Mouse (Mus musculus) limb, embryonic 14.5 days (tissue): ENCODE measurements around the gene Cplx3. TPM values are rescaled to one million over a fixed set of nuclear protein-coding genes. Genes with fewer than 3 reads are reported as not detected.

Experiments
- ATAC-seq: fragments of 200-750 bp; cut with Nextera tagmentation; 2 replicates; pipeline ENCODE4 v1.8.0; 2017; ENCODE audit warnings: low read depth, moderate number of reproducible peaks, moderate TSS enrichment; ENCODE audit not compliant: low FRiP score
- DNase-seq: peaks from one replicate; pipeline ENCODE4 v3.0.0-alpha.2; 2015; ENCODE audit warnings: low spot score
- H3K27ac ChIP-seq: fragments of 300-500 bp; sonication (generic); replicated peaks from 2 replicates; pipeline ENCODE4 v1.5.1; 2014; ENCODE audit warnings: low read depth, mild to moderate bottlenecking, low read length, moderate library complexity, mixed read lengths
- H3K27me3 ChIP-seq: fragments of 300-500 bp; sonication (generic); 2 replicates; pipeline ENCODE4 v1.6.1; 2014; ENCODE audit warnings: low read length, mixed read lengths; ENCODE audit not compliant: control insufficient read depth, insufficient read depth
- H3K36me3 ChIP-seq: fragments of 300-500 bp; sonication (generic); 2 replicates; pipeline ENCODE4 v1.6.1; 2014; ENCODE audit warnings: mild to moderate bottlenecking, low read length, moderate library complexity, mixed read lengths; ENCODE audit not compliant: control insufficient read depth, insufficient read depth
- H3K4me1 ChIP-seq: fragments of 300-500 bp; sonication (generic); 2 replicates; pipeline ENCODE4 v1.6.1; 2014; ENCODE audit warnings: antibody characterized with exemption, low read length, mixed read lengths; ENCODE audit not compliant: control insufficient read depth, insufficient read depth
- H3K4me2 ChIP-seq: fragments of 300-500 bp; sonication (generic); replicated peaks from 2 replicates; pipeline ENCODE4 v1.6.1; 2014; ENCODE audit warnings: low read depth, mild to moderate bottlenecking, low read length, moderate library complexity; ENCODE audit not compliant: severe bottlenecking
- H3K4me3 ChIP-seq: fragments of 300-500 bp; sonication (generic); replicated peaks from 2 replicates; pipeline ENCODE4 v1.5.1; 2014; ENCODE audit warnings: low read length
- H3K9ac ChIP-seq: fragments of 300-500 bp; sonication (generic); 2 replicates; pipeline ENCODE4 v1.6.1; 2014; ENCODE audit warnings: mild to moderate bottlenecking, low read depth, low read length, moderate library complexity; ENCODE audit not compliant: severe bottlenecking
- H3K9me3 ChIP-seq: fragments of 300-500 bp; sonication (generic); 2 replicates; pipeline ENCODE4 v1.6.1; 2016; ENCODE audit warnings: low read length; ENCODE audit not compliant: control insufficient read depth
- POLR2A ChIP-seq: fragments of 200-500 bp; IDR thresholded peaks from 2 replicates; pipeline ENCODE4 v1.8.0; 2012; ENCODE audit warnings: inconsistent platforms, mild to moderate bottlenecking, moderate library complexity, borderline replicate concordance; ENCODE audit not compliant: insufficient read depth, insufficient read length; ENCODE audit errors: extremely low read depth
- WGBS: fragments of 180-500 bp; shearing (Covaris S2); extraction: QIAGEN DNeasy Blood & Tissue Kit; methylation state at CpG from one replicate; pipeline ENCODE4 v1.1.7; 2014; 5-methylcytosine and 5-hydroxymethylcytosine counted together
- polyA plus RNA-seq, 2 experiments: library from polyadenylated mRNA; depleted of rRNA in 1 of 2; stranded (reverse) in 1 of 2; unstranded in 1 of 2; fragments of >200 nt; fragmentation: Nextera tagmentation in 1 of 2; extraction: Ambion mirVana in 1 of 2; gene quantifications; 2 replicates each; pipeline versions ENCODE4 v1.2.1 to v1.2.3; 2012 to 2014

Gene Cplx3
- polyA plus RNA-seq, 2 experiments = not detected

DNA sequence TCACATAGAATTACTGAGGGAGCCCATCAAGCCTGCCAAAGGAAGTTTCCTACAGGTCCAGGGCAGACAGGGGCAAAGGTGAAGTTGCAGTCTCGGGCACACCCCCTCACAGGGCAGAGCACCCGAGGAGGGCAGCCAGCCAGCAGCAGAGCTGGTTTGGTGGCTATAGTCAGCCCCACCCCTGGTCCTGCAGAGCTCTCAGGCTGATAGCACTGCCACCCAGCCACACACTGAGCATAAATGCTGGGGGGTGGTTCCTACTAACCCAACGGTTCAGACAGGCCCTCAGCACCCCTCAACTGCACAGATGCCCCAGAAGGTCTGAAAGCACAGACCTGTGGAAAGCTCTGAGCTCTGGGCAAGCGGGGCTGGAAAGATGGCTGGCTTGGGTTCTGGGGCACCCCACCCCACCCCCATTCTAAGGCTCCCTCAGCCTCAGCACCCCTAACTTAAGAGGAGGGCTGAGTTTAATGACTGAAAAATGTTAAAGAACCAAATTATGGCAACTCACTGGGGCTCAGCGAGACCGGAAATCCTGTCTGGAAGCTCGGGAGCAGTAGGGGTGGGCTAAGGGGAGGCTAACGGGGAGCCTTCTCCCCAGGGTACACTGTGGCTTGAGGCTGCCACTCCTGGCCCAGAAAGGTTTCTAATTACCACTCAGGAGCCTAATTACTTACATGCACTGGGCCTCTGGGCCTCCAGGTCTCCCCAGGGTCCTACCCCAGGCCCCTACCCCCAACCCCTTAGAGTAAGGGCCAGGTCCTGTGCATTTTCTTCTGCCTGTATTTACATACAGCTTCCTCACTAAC, 32.8 kb upstream of the Cplx3 start:
- ATAC-seq (no peak), DNase-seq (no peak)
- no peaks in the 10 kb centered on the region for H3K27me3 ChIP-seq
- H3K9me3 ChIP-seq = no peaks in the 10 kb centered on the region
- 16% methylated on average over 8 of the region's 8 CpGs for WGBS
- H3K4me3 ChIP-seq = no peak overlapping the region
- H3K36me3 ChIP-seq = peaks cover 8% of the 10 kb centered on the region
- H3K4me2 ChIP-seq = peak overlapping the region; percentile 16; the same call in 1 of the 2 replicates
- H3K9ac ChIP-seq = peak overlapping the region; percentile 36
- H3K4me1 ChIP-seq = peaks cover 63% of the 10 kb centered on the region
- H3K27ac ChIP-seq = peak overlapping the region; percentile 77
- TF ChIP-seq POLR2A = no peak

DNA sequence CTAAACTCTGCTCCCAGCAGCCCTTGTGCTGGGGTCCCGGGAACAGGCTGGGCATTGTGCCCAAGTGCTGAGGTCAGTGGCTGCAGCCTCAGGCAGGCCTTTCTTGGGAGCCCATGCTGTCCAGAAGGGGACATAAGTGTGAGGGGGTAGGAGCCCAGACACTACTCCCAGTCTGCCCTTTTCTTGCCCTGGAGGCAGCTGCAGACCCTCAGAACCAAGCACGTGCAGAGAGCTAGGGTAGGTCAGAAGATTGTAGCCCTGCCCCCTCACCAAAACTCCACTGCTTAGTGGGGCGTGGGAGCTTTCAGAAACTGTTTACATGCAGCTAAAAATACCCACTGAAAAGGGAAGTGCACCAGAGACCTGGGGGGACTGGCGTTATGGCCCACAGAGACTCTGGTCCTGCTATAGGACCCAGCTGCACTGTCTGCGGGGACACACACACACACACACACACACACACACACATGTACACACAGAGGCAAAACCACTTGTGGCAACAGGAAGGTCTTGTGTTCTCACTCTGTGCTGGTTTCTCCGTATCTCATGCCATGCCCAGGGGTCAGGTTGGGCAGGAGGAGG, 31.8 kb upstream of the Cplx3 start:
- Histone ChIP-seq H3K36me3 (peaks cover 13% of the 10 kb centered on the region), H3K4me2 (peak overlapping the region; percentile 16; the same call in 1 of the 2 replicates), H3K9ac (no peak overlapping the region), H3K27ac (peak overlapping the region; percentile 77), H3K27me3 (no peaks in the 10 kb centered on the region), H3K4me3 (no peak overlapping the region), H3K4me1 (peaks cover 55% of the 10 kb centered on the region), H3K9me3 (no peaks in the 10 kb centered on the region)
- no peak for TF ChIP-seq POLR2A
- WGBS = 38% methylated on average over 5 of the region's 6 CpGs
- ATAC-seq (peak; percentile 51), DNase-seq (peak; percentile 51)

DNA sequence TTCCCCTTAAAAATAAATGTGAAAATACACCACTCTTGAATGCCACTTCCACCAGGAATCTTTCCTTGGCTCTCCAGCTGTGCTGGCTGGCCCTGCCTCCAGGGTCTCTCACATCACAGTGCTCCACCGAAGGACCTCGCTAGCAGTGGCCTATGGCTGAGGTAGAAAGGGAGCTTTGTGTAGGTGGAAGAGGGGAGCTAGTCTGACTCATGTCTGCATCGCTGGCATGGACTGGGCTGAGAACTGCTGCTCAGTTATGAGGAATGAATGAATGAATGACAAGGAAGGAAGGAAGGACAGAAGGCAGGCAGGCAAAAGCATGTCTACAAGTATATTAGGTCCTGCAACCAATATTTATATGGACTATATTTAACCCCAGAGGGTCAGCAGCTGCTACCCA, 31.2 kb upstream of the Cplx3 start:
- no peak overlapping the region for H3K4me3 ChIP-seq
- H3K4me1 ChIP-seq = peaks cover 51% of the 10 kb centered on the region
- WGBS = 63% methylated on average over 3 of the region's 3 CpGs
- H3K36me3 ChIP-seq = peaks cover 13% of the 10 kb centered on the region
- no peaks in the 10 kb centered on the region for H3K27me3 ChIP-seq
- no peak for DNase-seq
- peak overlapping the region; percentile 16; the same call in 1 of the 2 replicates for H3K4me2 ChIP-seq
- H3K9ac ChIP-seq = no peak overlapping the region
- no peaks in the 10 kb centered on the region for H3K9me3 ChIP-seq
- H3K27ac ChIP-seq = peak overlapping the region; percentile 77; the same call in 1 of the 2 replicates
- TF ChIP-seq POLR2A = no peak
- ATAC-seq = peak; percentile 39

DNA sequence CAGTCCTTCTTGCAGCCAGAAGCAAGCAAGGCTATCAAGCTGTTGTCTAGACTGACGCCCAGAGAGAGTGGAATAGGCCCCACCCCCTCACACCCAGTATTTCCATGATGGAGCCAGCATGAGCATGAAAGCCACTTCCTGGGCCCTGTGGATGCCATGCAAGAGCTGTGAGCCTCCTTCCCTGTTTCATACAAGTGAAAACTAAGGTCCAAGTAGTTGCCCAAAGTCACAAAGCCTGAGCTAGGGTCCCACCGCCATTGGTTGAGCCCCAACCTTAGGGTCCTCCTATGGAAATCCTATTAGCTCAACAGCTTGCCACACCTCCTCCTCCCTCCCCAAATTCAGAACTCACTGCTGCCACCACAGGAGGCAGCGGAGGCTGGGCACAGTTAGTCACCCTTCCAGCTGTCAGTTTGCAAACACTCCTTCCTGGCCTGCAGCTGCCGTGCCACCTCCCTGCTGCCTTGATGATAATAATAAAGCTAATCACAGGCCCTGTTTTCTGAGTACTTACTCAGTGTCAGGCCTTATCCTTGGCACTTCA, 27.5 kb upstream of the Cplx3 start:
- no peak for TF ChIP-seq POLR2A

DNA sequence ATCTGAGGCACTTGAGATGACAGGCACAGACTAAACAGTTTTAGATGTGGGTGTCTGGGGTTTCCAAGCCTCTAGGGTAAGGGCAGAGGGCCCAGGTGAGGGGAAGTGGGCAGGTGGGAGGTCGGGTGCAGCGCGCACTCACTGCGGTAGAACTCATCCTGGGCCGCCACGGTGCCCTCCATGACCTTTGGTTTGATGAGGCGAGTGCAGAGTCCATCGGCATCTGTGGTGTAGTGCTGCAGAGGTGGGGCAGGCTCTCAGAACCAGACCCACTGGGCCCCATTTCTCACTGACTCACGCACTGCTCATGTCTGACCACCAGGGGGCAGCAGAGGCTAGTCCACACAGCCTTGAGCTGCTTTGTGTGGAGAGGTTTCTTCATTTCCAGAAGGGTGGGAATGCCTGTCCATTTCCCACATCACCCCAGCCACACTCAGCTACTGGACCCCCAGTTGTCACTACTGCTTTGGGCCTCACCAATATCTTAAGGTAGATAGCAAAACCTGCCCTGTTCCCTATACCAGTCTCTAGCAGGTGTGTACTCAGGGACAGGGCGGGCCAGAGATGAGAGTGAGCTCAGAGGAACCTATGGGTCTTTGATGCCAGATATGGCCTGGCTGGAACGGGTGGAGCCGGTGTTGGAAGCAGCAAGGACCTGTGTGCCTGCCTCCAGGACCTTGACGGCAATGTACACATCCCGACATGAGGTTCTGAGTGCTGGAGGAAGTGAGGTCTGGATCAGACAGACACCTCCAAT, 23.2 kb upstream of the Cplx3 start:
- Histone ChIP-seq H3K27me3 (no peaks in the 10 kb centered on the region), H3K27ac (no peak overlapping the region), H3K36me3 (peaks cover 80% of the 10 kb centered on the region), H3K4me3 (no peak overlapping the region), H3K4me1 (no peaks in the 10 kb centered on the region), H3K4me2 (no peak overlapping the region), H3K9me3 (no peaks in the 10 kb centered on the region), H3K9ac (no peak overlapping the region)
- 69% methylated on average over 14 of the region's 14 CpGs for WGBS
- DNase-seq (peak; percentile 68), ATAC-seq (peak; percentile 62)
- no peak for TF ChIP-seq POLR2A

More for the DNA sequence above, 27.5 kb upstream of the Cplx3 start:
- H3K4me3 ChIP-seq = no peak overlapping the region
- no peaks in the 10 kb centered on the region for H3K27me3 ChIP-seq
- H3K9me3 ChIP-seq = no peaks in the 10 kb centered on the region
- WGBS = 40% methylated on average over 4 of the region's 4 CpGs
- H3K27ac ChIP-seq = no peak overlapping the region
- no peak overlapping the region for H3K9ac ChIP-seq
- DNase-seq (no peak), ATAC-seq (no peak)
- peaks cover 38% of the 10 kb centered on the region for H3K36me3 ChIP-seq
- H3K4me2 ChIP-seq = no peak overlapping the region
- H3K4me1 ChIP-seq = peaks cover 19% of the 10 kb centered on the region
